Mouse (Mus musculus) layer of hippocampus, adult 2 months (tissue): ENCODE results near the gene Mug2. TPM values are rescaled to one million over a fixed set of nuclear protein-coding genes. Genes with fewer than 3 reads are reported as not detected.
"Not testable (repeated sequence)": the region's sequence is repeated elsewhere in the genome, so short reads cannot be mapped to it uniquely, and the experiment has no call there.

Source experiments
- DNase-seq, 2 experiments: peaks; one replicate each; pipeline ENCODE4 v3.0.0; 2022; ENCODE audit warnings: low spot score in 2 of 2
- H3K27ac ChIP-seq: fragments of 200-600 bp; 2 replicates; pipeline ENCODE4 v1.8.1; 2022
- H3K4me3 ChIP-seq: fragments of 200-600 bp; 2 replicates; pipeline ENCODE4 v1.8.1; 2022; ENCODE audit warnings: mild to moderate bottlenecking
- CTCF ChIP-seq: fragments of 200-600 bp; conservative IDR thresholded peaks from 2 replicates; pipeline ENCODE4 v1.8.1; 2022; ENCODE audit warnings: antibody characterized with exemption, mild to moderate bottlenecking, moderate library complexity
- long read RNA-seq, 2 experiments: library from polyadenylated mRNA; stranded (forward); transcript quantifications; one replicate each; pipeline ENCODE4 v2.0.0; 2021; ENCODE audit warnings: borderline mapping rate in 2 of 2
- total RNA-seq, 2 experiments: library from RNA; stranded (reverse); gene quantifications; 2 replicates each; pipeline ENCODE4 v1.2.3; 2021

The Mug2 gene
- total RNA-seq, result not detected
- long read RNA-seq, experiment 1, result 0 reads
- long read RNA-seq, experiment 2, result 0 reads

DNA sequence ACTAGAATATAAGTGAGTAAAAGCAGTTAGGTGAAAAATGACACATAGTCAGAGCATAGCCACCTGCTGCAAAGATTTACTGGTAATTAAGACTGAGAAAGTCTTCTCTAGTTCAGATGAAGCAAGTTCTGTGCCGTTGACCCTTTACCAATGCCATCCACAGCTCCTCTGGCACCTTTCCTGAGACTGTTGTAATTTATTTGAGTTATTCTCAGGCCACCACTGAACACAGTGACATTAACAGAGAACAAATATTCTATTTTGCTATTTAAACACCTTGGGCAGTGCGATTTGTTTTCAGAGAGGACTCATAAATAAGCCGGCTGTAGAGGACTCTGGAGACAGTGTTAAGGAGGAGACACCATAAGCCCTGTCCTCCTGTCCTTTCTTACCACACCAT, at the start of gene Mug2:
Gene Mug2 (plus strand): TSS at position 301 of the 400 bp plus-strand sequence.
- H3K4me3 ChIP-seq, DNase-seq, H3K27ac ChIP-seq: not testable (repeated sequence)

DNA sequence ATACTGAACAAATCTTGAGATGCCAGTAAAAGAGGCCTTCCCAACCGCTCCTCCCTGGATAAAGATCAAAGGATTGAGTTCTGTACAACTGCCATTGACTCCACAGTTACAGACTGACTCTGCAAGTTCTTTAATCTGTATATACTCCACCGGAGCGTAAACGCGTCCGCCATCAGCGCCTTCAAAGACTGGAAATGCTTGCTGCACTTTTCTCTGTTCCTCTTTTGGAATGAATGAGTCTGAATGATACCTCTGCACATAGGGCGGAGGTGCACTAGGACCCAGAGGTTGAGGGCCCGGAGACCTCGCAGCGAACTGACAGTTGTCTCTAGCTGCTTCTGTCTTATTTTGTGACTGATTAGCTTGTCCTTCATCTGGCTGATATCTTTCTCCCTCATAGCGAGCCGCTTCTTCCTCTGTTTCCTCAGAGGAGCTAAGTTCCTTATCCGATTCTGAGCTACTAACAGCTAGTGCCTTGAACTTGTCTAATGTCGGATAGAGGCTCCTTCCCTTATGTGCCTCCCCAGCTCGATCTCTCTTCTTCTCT, 48.7 kb upstream of the Mug2 start:
- DNase-seq, H3K27ac ChIP-seq, H3K4me3 ChIP-seq: not testable (repeated sequence)

DNA sequence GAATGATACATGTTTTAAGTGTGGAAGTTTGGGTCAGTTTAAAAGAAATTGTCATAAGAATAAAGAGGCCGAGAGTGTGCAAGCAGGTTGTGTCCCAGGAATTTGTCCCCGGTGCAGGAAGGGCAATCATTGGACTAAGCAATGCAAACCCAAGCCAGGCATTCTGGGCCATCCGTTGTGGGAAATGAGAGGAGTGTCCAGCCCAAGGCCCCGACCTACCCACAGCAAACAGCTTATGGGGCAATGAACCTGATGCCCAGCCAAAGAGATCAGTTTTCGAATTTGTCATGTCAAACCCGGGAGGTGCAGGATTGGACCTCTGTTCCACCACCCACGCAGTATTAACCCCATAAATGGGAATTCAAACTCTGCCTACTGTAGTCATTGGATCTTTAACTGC, 30.9 kb upstream of the Mug2 start:
- Histone ChIP-seq H3K4me3 (no peak overlapping the region), H3K27ac (no peak overlapping the region)
- DNase-seq, result no peak
- no peak for TF ChIP-seq CTCF

DNA sequence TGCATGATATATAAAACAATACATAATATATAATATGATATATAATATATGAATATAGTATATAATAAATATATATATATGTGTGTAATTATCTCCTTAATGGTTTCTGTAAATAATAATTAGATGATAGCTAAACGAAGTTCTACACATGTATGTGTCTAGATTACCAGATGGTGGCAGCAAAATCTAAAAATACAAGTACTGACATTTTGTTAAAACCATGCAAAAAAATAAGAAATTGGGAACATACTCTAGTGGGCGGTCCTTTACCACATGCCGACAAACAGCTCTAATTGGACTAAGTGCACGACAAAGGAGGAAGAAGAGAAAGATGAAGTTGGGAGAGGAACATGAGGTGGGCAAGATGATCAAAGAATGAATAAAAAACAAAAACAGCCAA, 94.3 kb downstream of the Mug2 start:
- no peak overlapping the region for H3K4me3 ChIP-seq
- DNase-seq, result no peak
- no peak overlapping the region for H3K27ac ChIP-seq
- TF ChIP-seq CTCF, result peak; percentile 60

DNA sequence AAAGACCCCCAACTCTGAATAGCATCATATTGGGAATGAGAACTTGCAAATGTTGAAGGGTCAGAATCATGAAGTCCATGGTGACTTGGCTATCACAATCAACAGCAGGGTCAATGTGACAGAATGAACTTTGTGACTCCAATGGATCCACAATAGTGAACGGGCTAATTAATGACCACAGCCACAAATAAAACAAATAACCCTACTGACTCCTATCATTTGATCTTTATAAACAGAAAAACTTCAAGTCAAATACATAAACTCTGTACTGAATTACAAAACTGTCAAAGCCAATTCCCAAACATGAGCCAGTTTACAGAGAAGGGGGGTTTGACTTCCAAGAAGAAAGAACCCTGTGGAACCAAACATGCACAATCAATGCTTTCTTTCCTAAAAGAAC, 95.1 kb downstream of the Mug2 start:
- TF ChIP-seq CTCF, result no peak
- H3K27ac ChIP-seq, result no peak overlapping the region
- no peak for DNase-seq
- no peak overlapping the region for H3K4me3 ChIP-seq

- Histone ChIP-seq H3K4me3 (no peak overlapping the region), H3K27ac (no peak overlapping the region)
- no peak for TF ChIP-seq CTCF
- DNase-seq, result no peak
Observed at GRCm38 (mm10) chr6:122116963-122117362, 110.4 kb downstream of the Mug2 start.

GRCm38 (mm10) chr6:122129521-122129920, 123.0 kb downstream of the Mug2 start:
- H3K27ac ChIP-seq, result no peak overlapping the region
- no peak overlapping the region for H3K4me3 ChIP-seq
- DNase-seq, result no peak
- no peak for TF ChIP-seq CTCF

Other genes starting within 250 kb of the Mug2 start
- not detected for gene Mug1, start 168.2 kb upstream of the Mug2 start, total RNA-seq